Comparison of ENCODE assay signal across 22 mouse cellular contexts in the genomic region with DNA sequence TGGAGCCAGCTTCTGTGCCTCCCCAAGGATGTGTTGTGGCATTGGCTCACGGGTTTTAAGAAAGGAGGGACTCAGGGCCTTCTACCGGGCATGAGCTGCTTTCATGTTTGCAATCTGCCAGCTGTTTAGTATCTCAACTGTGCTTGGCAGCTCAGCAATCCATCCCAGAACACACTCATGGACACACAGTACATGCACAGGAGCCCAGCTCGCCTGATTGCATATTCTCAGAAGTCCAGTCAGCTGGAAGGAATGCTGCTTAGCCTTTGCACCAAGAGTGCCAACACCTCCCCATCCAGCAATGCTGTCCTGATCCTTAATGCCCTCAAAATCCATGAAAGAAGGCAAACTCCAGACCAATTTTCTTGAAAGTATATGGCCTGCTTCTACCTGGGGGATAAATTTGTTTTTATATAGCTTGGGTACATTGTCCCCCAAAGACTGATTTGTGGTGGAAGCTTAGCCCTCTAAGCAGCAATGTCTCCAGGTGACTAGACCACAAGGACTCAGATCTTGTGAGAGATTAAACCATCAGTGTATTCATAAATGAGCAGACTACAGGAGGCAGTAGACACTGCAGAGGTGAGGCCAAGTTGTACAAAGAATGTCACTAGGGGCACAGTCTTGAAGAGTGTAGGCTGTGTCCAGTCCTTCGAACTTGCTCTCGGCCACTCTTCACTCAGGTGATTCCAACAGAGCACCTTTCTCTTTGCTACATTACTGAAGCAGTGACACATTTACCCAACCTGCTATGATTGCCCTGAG. TPM values are rescaled to one million over a fixed set of nuclear protein-coding genes. Genes with fewer than 3 reads are reported as not detected.
DNase-seq lines count a peak whose midpoint lies in the region; ATAC-seq and TF ChIP-seq lines count a peak whose summit lies in the region.
"Had no signal": no experiment of that assay in that cellular context is flagged by ENCODE, and none has a peak within 500 bp of the region (broad histone marks: within the 10 kb centered on the region; RNA-seq: fewer than 3 reads in every experiment).

No protein-coding gene starts in this region.

- no peak overlapping the region for H3K9ac ChIP-seq in lung, postnatal 0 days (replicated peaks; ENCODE audit: low read depth)
- no peak overlapping the region for H3K9ac ChIP-seq in forebrain, embryonic 12.5 days
- H3K9ac ChIP-seq in midbrain, embryonic 15.5 days, result no peak overlapping the region
- H3K9ac ChIP-seq: limb, embryonic 12.5 days; liver, embryonic 14.5 days; stomach, embryonic 15.5 days had no signal

- no peak for TF ChIP-seq CTCF in lung, postnatal 0 days (IDR thresholded peaks at IDR 0.05)

- DNase-seq in cerebellum, postnatal 14 days, result peak; percentile 31 to 40
- no peak for DNase-seq in cerebellum, adult 18-20 months
- DNase-seq in lung, postnatal 0 days (ENCODE audit: low spot score), result peak; percentile 17
- DNase-seq in lung, postnatal 4 days, result no peak
- DNase-seq in Muller cell, postnatal 12 days (ENCODE audit: inconsistent ontology term), result peak; percentile 18
- DNase-seq: adrenal gland, postnatal 25 days; cerebellum, postnatal 25 days; heart, postnatal 10 days; kidney, adult 18-20 months; right cerebral cortex, postnatal 14 days had no signal

- no peak overlapping the region for H3K4me2 ChIP-seq in lung, postnatal 0 days (replicated peaks; ENCODE audit: low read depth, low read length)
- no peak overlapping the region for H3K4me2 ChIP-seq in forebrain, embryonic 12.5 days
- no peak overlapping the region for H3K4me2 ChIP-seq in midbrain, embryonic 15.5 days
- H3K4me2 ChIP-seq: limb, embryonic 12.5 days; stomach, embryonic 15.5 days had no signal

- no peak overlapping the region for H3K27ac ChIP-seq in lung, postnatal 0 days (ENCODE audit: low read length)
- no peak overlapping the region for H3K27ac ChIP-seq in forebrain, embryonic 12.5 days
- H3K27ac ChIP-seq in midbrain, embryonic 15.5 days, result no peak overlapping the region
- H3K27ac ChIP-seq: embryonic facial prominence, embryonic 10.5 days; limb, embryonic 12.5 days; liver, embryonic 14.5 days; stomach, embryonic 15.5 days had no signal

- no peaks in the 10 kb centered on the region for H3K4me1 ChIP-seq in lung, postnatal 0 days (ENCODE audit: insufficient read depth, low read depth, low read length)
- H3K4me1 ChIP-seq in forebrain, embryonic 12.5 days, result peaks cover 15% of the 10 kb centered on the region
- peaks cover 14% of the 10 kb centered on the region for H3K4me1 ChIP-seq in midbrain, embryonic 15.5 days
- H3K4me1 ChIP-seq: stomach, embryonic 15.5 days had no signal

- no peaks in the 10 kb centered on the region for H3K36me3 ChIP-seq in lung, postnatal 0 days (ENCODE audit: insufficient read depth, low read length)
- no peaks in the 10 kb centered on the region for H3K36me3 ChIP-seq in forebrain, embryonic 12.5 days (replicated peaks)
- H3K36me3 ChIP-seq in midbrain, embryonic 15.5 days (replicated peaks), result no peaks in the 10 kb centered on the region
- H3K36me3 ChIP-seq: embryonic facial prominence, embryonic 10.5 days; limb, embryonic 12.5 days; stomach, embryonic 15.5 days had no signal

- ATAC-seq in lung, postnatal 0 days, result 0 out of 2 replicates have a peak, but pooled peaks have one; percentile 25
- peak; percentile 81 for ATAC-seq in inflammation-experienced regulatory T-cells, adult 6 months
- no peak for ATAC-seq in forebrain, embryonic 12.5 days (ENCODE audit: low FRiP score)
- ATAC-seq in midbrain, embryonic 15.5 days (replicated peaks), result no peak
- ATAC-seq: forebrain, embryonic 16.5 days; hindbrain, embryonic 16.5 days had no signal

- no peaks in the 10 kb centered on the region for H3K9me3 ChIP-seq in lung, postnatal 0 days (ENCODE audit: low read length)
- no peaks in the 10 kb centered on the region for H3K9me3 ChIP-seq in forebrain, embryonic 12.5 days
- no peaks in the 10 kb centered on the region for H3K9me3 ChIP-seq in midbrain, embryonic 15.5 days
- H3K9me3 ChIP-seq: embryonic facial prominence, embryonic 10.5 days; limb, embryonic 12.5 days; stomach, embryonic 15.5 days had no signal

- 58% methylated on average over 5 of the region's 5 CpGs for WGBS in lung, postnatal 0 days
- 69% methylated on average over 5 of the region's 5 CpGs for WGBS in forebrain, embryonic 12.5 days
- 75% methylated on average over 5 of the region's 5 CpGs for WGBS in midbrain, embryonic 15.5 days

- no peak for TF ChIP-seq EP300 in lung, postnatal 0 days (IDR thresholded peaks at IDR 0.05)

- H3K27me3 ChIP-seq in lung, postnatal 0 days (replicated peaks; ENCODE audit: insufficient read depth, low read length), result no peaks in the 10 kb centered on the region
- H3K27me3 ChIP-seq in forebrain, embryonic 12.5 days, result no peaks in the 10 kb centered on the region
- H3K27me3 ChIP-seq in midbrain, embryonic 15.5 days (replicated peaks), result no peaks in the 10 kb centered on the region
- H3K27me3 ChIP-seq: limb, embryonic 12.5 days; stomach, embryonic 15.5 days had no signal

- no peak overlapping the region for H3K4me3 ChIP-seq in lung, postnatal 0 days (ENCODE audit: low read depth, low read length)
- no peak overlapping the region for H3K4me3 ChIP-seq in forebrain, embryonic 12.5 days (replicated peaks)
- no peak overlapping the region for H3K4me3 ChIP-seq in midbrain, embryonic 15.5 days
- H3K4me3 ChIP-seq: embryonic facial prominence, embryonic 10.5 days; limb, embryonic 12.5 days; stomach, embryonic 15.5 days had no signal

RNA-seq across cellular contexts. Expression of gene Gpr83, which starts 15.9 kb away (rescaled TPM):
- 0.05 TPM in 1 of 2 replicates, not detected in the other for polyA plus RNA-seq in lung, postnatal 0 days (2015; fragmentation: Nextera tagmentation; extraction: Ambion mirVana)
- 100 to 1,000 TPM in 1 of 3 experiments, 10 to 100 TPM in 1, 1 to 10 TPM in 1; 1.2 to 109 (median 83.0) TPM for polyA plus RNA-seq in inflammation-experienced regulatory T-cells, adult 6 months (2017; shearing (Covaris generic))
- polyA plus RNA-seq in forebrain, embryonic 12.5 days (2016; fragmentation: Nextera tagmentation; extraction: Ambion mirVana), result 0.51 and 0.70 TPM in 2 replicates
- 3.1 and 3.3 TPM in 2 replicates for polyA plus RNA-seq in midbrain, embryonic 15.5 days (2015; fragmentation: Nextera tagmentation; extraction: Ambion mirVana)
- polyA plus RNA-seq: C2C12; liver, embryonic 14.5 days had no signal

RNA-seq across cellular contexts. Expression of gene Izumo1r, which starts 27.8 kb away (rescaled TPM):
- polyA plus RNA-seq in lung, postnatal 0 days (2015; fragmentation: Nextera tagmentation; extraction: Ambion mirVana), result 0.23 TPM in 1 of 2 replicates, not detected in the other
- 1,000 to 10,000 TPM in 2 of 3 experiments, 100 to 1,000 TPM in 1; 294 to 1,489 (median 1,424) TPM for polyA plus RNA-seq in inflammation-experienced regulatory T-cells, adult 6 months (2017; shearing (Covaris generic))
- polyA plus RNA-seq in forebrain, embryonic 12.5 days (2016; fragmentation: Nextera tagmentation; extraction: Ambion mirVana), result not detected in 2 replicates
- polyA plus RNA-seq in midbrain, embryonic 15.5 days (2015; fragmentation: Nextera tagmentation; extraction: Ambion mirVana), result not detected in 2 replicates
- polyA plus RNA-seq: C2C12; forebrain, embryonic 16.5 days; hindbrain, embryonic 16.5 days; limb, embryonic 12.5 days; liver, embryonic 14.5 days; midbrain, postnatal 0 days; neural tube, embryonic 11.5 days; stomach, embryonic 15.5 days had no signal

Comparison
In these comparisons a context has a peak if more than half of its experiments do, and no peak if none do; other contexts are left out.
1. DNase-seq: peak in cerebellum, postnatal 14 days (2 of 2), lung, postnatal 0 days (single experiment) and Muller cell, postnatal 12 days (single experiment); none in cerebellum, adult 18-20 months (0 of 2) and lung, postnatal 4 days (0 of 2).
2. ATAC-seq: peak in lung, postnatal 0 days (single experiment) and inflammation-experienced regulatory T-cells, adult 6 months (single experiment); none in forebrain, embryonic 12.5 days (single experiment) and midbrain, embryonic 15.5 days (single experiment).
3. RNA of gene Izumo1r, which starts 27.8 kb away (polyA plus RNA-seq): 294 to 1,489 TPM in inflammation-experienced regulatory T-cells, adult 6 months; 0.23 TPM in lung, postnatal 0 days, not detected in forebrain, embryonic 12.5 days and not detected in midbrain, embryonic 15.5 days; every median in the first group is over 100 times any median in the second.